Mouse (Mus musculus): ENCODE data around the gene Lpar5.
"Not testable (repeated sequence)": the region's sequence is repeated elsewhere in the genome, so short reads cannot be mapped to it uniquely, and the experiment has no call there.

The Lpar5 gene

GRCm38 (mm10) chr6:125067571-125067995, at the start of gene Lpar5:
Gene Lpar5 (plus strand): TSS chr6:125067920.
- in situ Hi-C loops (cut with MboI; ENCODE audit: unreplicated experiment in 2 of 2) = no loop called here

- in situ Hi-C loops (cut with MboI; ENCODE audit: unreplicated experiment in 2 of 2) = loop anchor here (10.0 to 25.0 kb wide), 3 partner anchors 118 to 316 kb away; partner anchors contain the start of genes Emg1 (in 1 of the 2), Lag3 (in 1 of the 2), Phb2 (in 1 of the 2) and Ptms (in 1 of the 2)
These were observed 37.2 kb upstream of the Lpar5 start for GRCm38 (mm10) chr6:125030532-125030931.

GRCm38 (mm10) chr6:125031604-125032003, 36.1 kb upstream of the Lpar5 start:
- in situ Hi-C loops (cut with MboI; ENCODE audit: unreplicated experiment in 2 of 2) = loop anchor here (10.0 to 25.0 kb wide), 3 partner anchors 119 to 317 kb away; partner anchors contain the start of genes Emg1 (in 1 of the 2), Lag3 (in 1 of the 2), Phb2 (in 1 of the 2) and Ptms (in 1 of the 2)

- in situ Hi-C loops (cut with MboI; ENCODE audit: unreplicated experiment in 2 of 2) = loop anchor here (10.0 to 25.0 kb wide), 3 partner anchors 126 to 324 kb away; partner anchors contain the start of genes Emg1 (in 1 of the 2), Lag3 (in 1 of the 2), Phb2 (in 1 of the 2) and Ptms (in 1 of the 2)
These were observed 29.1 kb upstream of the Lpar5 start for GRCm38 (mm10) chr6:125038666-125039065.

GRCm38 (mm10) chr6:125039131-125039530, 28.6 kb upstream of the Lpar5 start:
- in situ Hi-C loops (cut with MboI; ENCODE audit: unreplicated experiment in 2 of 2) = loop anchor here (10.0 to 25.0 kb wide), 3 partner anchors 127 to 324 kb away; partner anchors contain the start of genes Emg1 (in 1 of the 2), Lag3 (in 1 of the 2), Phb2 (in 1 of the 2) and Ptms (in 1 of the 2)

- in situ Hi-C loops (cut with MboI; ENCODE audit: unreplicated experiment in 2 of 2) = loop anchor here (5.0 to 25.0 kb wide), 8 partner anchors 32 to 565 kb away; partner anchors contain the start of genes Emg1 (in 2 of the 2), Phb2 (in 2 of the 2), Lag3 (in 1 of the 2) and Ptms (in 1 of the 2)
These were observed 28.1 kb upstream of the Lpar5 start, which contains the start of gene Ing4 for GRCm38 (mm10) chr6:125039533-125040153. Gene Ing4 (plus strand): TSS chr6:125039760.

- in situ Hi-C loops (cut with MboI; ENCODE audit: unreplicated experiment in 2 of 2) = loop anchor here (5.0 to 25.0 kb wide), 6 partner anchors 33 to 565 kb away; partner anchors contain the start of genes Emg1 (in 1 of the 2), Lag3 (in 1 of the 2), Phb2 (in 1 of the 2) and Ptms (in 1 of the 2)
These were observed 27.5 kb upstream of the Lpar5 start for GRCm38 (mm10) chr6:125040221-125040620.

- in situ Hi-C loops (cut with MboI; ENCODE audit: unreplicated experiment in 2 of 2) = loop anchor here (5.0 to 25.0 kb wide), 6 partner anchors 34 to 564 kb away; partner anchors contain the start of genes Emg1 (in 1 of the 2), Lag3 (in 1 of the 2), Phb2 (in 1 of the 2) and Ptms (in 1 of the 2)
These were observed 26.7 kb upstream of the Lpar5 start for GRCm38 (mm10) chr6:125041047-125041446.

GRCm38 (mm10) chr6:125042081-125042480, 25.6 kb upstream of the Lpar5 start:
- in situ Hi-C loops (cut with MboI; ENCODE audit: unreplicated experiment in 2 of 2) = loop anchor here (5.0 to 25.0 kb wide), 6 partner anchors 35 to 563 kb away; partner anchors contain the start of genes Emg1 (in 1 of the 2), Lag3 (in 1 of the 2), Phb2 (in 1 of the 2) and Ptms (in 1 of the 2)

- in situ Hi-C loops (cut with MboI; ENCODE audit: unreplicated experiment in 2 of 2) = loop anchor here (5.0 to 25.0 kb wide), 4 partner anchors 36 to 558 kb away; partner anchors contain the start of genes Lag3 (in 1 of the 2) and Ptms (in 1 of the 2)
These were observed 21.0 kb upstream of the Lpar5 start for GRCm38 (mm10) chr6:125046691-125047090.

GRCm38 (mm10) chr6:125049678-125050077, 18.0 kb upstream of the Lpar5 start, which contains the start of gene Acrbp:
Gene Acrbp (plus strand): TSS chr6:125049689.
- in situ Hi-C loops (cut with MboI; ENCODE audit: unreplicated experiment in 2 of 2) = loop anchor here (5.0 to 25.0 kb wide), 4 partner anchors 33 to 555 kb away; partner anchors contain the start of genes Lag3 (in 1 of the 2) and Ptms (in 1 of the 2)

GRCm38 (mm10) chr6:125051237-125051636, 16.5 kb upstream of the Lpar5 start:
- in situ Hi-C loops (cut with MboI; ENCODE audit: unreplicated experiment in 2 of 2) = no loop called here

GRCm38 (mm10) chr6:125061493-125061892, 6.2 kb upstream of the Lpar5 start:
- in situ Hi-C loops (cut with MboI; ENCODE audit: unreplicated experiment in 2 of 2) = no loop called here

- in situ Hi-C loops (cut with MboI; ENCODE audit: unreplicated experiment in 2 of 2) = no loop called here
These were observed 5.2 kb upstream of the Lpar5 start for GRCm38 (mm10) chr6:125062511-125062910.

GRCm38 (mm10) chr6:125063906-125064305, 3.8 kb upstream of the Lpar5 start:
- in situ Hi-C loops (cut with MboI; ENCODE audit: unreplicated experiment in 2 of 2) = no loop called here

- in situ Hi-C loops (cut with MboI; ENCODE audit: unreplicated experiment in 2 of 2) = not testable (repeated sequence)
These were observed 2.5 kb upstream of the Lpar5 start for GRCm38 (mm10) chr6:125065223-125065622.

- in situ Hi-C loops (cut with MboI; ENCODE audit: unreplicated experiment in 2 of 2) = loop anchor here in 1 of 2 experiments (10.0 kb wide), 2 partner anchors 167 to 327 kb away; partner anchors contain the start of gene Grcc10
These were observed 3.6 kb downstream of the Lpar5 start for GRCm38 (mm10) chr6:125071170-125071895.

- in situ Hi-C loops (cut with MboI; ENCODE audit: unreplicated experiment in 2 of 2) = loop anchor here in 1 of 2 experiments (10.0 kb wide), 2 partner anchors 167 to 327 kb away; partner anchors contain the start of gene Grcc10
These were observed 4.2 kb downstream of the Lpar5 start for GRCm38 (mm10) chr6:125071896-125072279.

- in situ Hi-C loops (cut with MboI; ENCODE audit: unreplicated experiment in 2 of 2) = loop anchor here in 1 of 2 experiments (10.0 kb wide), 2 partner anchors 169 to 329 kb away; partner anchors contain the start of gene Grcc10
These were observed 6.1 kb downstream of the Lpar5 start for GRCm38 (mm10) chr6:125073825-125074224.

GRCm38 (mm10) chr6:125081394-125081793, 13.7 kb downstream of the Lpar5 start:
- in situ Hi-C loops (cut with MboI; ENCODE audit: unreplicated experiment in 2 of 2) = loop anchor here (5.0 to 10.0 kb wide), 3 partner anchors 34 to 177 kb away; partner anchors contain the start of gene Acrbp (in 1 of the 2)

Measured in v-Abl transformed pro-B cells (cell line).